Mouse (Mus musculus) liver, embryonic 13.5 days (tissue): ENCODE measurements at regions not wholly inside any gene's neighbourhood (a gene's known extent, or its start where the extent isn't known, plus 50 kb on each side); places are given as distances from the start of the nearest gene placed in this dataset.
A peak's percentile ranks its signal among the peaks of the same experiment; 100 is the strongest.

Experiments used
- ATAC-seq: fragments of 200-750 bp; cut with Nextera tagmentation; 2 replicates; pipeline ENCODE4 v1.8.0; 2017; ENCODE audit warnings: low read depth, mild to moderate bottlenecking, moderate number of reproducible peaks, moderate library complexity
- DNase-seq: peaks from one replicate; pipeline ENCODE4 v3.0.0; 2022
- H3K27ac ChIP-seq: fragments of 300-500 bp; sonication (generic); 2 replicates; pipeline ENCODE4 v1.5.1; 2015; ENCODE audit warnings: moderate library complexity, mild to moderate bottlenecking, inconsistent platforms
- H3K27me3 ChIP-seq: fragments of 300-500 bp; sonication (generic); 2 replicates; pipeline ENCODE4 v1.6.1; 2015; ENCODE audit warnings: mild to moderate bottlenecking, inconsistent platforms
- H3K36me3 ChIP-seq: fragments of 300-500 bp; sonication (generic); 2 replicates; pipeline ENCODE4 v1.6.1; 2015; ENCODE audit warnings: mild to moderate bottlenecking, inconsistent platforms
- H3K4me1 ChIP-seq: fragments of 300-500 bp; sonication (generic); replicated peaks from 2 replicates; pipeline ENCODE4 v1.6.1; 2015; ENCODE audit warnings: inconsistent platforms
- H3K4me2 ChIP-seq: fragments of 300-500 bp; sonication (generic); 2 replicates; pipeline ENCODE4 v1.6.1; 2015; ENCODE audit warnings: inconsistent platforms, mild to moderate bottlenecking, moderate library complexity
- H3K4me3 ChIP-seq: fragments of 300-500 bp; sonication (generic); replicated peaks from 2 replicates; pipeline ENCODE4 v1.5.1; 2015; ENCODE audit warnings: mild to moderate bottlenecking, inconsistent platforms
- H3K9ac ChIP-seq: fragments of 300-500 bp; sonication (generic); 2 replicates; pipeline ENCODE4 v1.6.1; 2015; ENCODE audit warnings: mild to moderate bottlenecking, inconsistent platforms
- H3K9me3 ChIP-seq: fragments of 300-500 bp; sonication (generic); replicated peaks from 2 replicates; pipeline ENCODE4 v1.6.1; 2016; ENCODE audit warnings: inconsistent platforms
- WGBS: fragments of 180-500 bp; shearing (Covaris S2); methylation state at CpG from one replicate; pipeline ENCODE4 v1.1.7; 2015; ENCODE audit not compliant: insufficient replicate concordance; 5-methylcytosine and 5-hydroxymethylcytosine counted together

GRCm38 (mm10) chr12:106282491-106283106 lies 272.6 kb downstream of the Vrk1 start:
- no peak for ATAC-seq
- Histone ChIP-seq H3K27ac (no peak overlapping the region), H3K36me3 (no peaks in the 10 kb centered on the region), H3K4me3 (no peak overlapping the region), H3K4me2 (no peak overlapping the region), H3K9ac (no peak overlapping the region), H3K4me1 (no peaks in the 10 kb centered on the region), H3K9me3 (peaks cover 7% of the 10 kb centered on the region), H3K27me3 (no peaks in the 10 kb centered on the region)
- WGBS: 49% methylated on average over 16 of the region's 16 CpGs
- DNase-seq: no peak

DNA sequence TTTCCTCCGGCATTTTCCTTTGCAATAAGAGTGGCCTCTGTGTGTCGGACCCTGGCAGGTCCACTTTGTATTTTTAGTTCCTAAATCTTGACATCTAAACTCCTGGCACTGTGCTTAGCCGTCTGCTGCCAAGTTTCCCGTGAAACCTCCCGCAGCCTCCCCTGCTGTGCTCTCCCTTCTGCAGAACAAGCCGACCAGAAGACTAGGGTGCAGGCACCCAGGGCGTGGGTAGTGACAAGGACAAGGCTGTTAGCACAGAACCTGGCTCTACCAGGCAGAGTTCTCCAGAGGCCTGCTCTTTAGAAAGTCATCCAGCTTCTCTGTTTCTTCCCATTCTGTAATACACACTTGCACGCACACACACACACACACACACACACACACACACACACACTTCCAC lies 274.8 kb downstream of the Vrk1 start:
- Histone ChIP-seq H3K36me3 (no peaks in the 10 kb centered on the region), H3K27ac (no peak overlapping the region), H3K4me3 (no peak overlapping the region), H3K4me1 (no peaks in the 10 kb centered on the region), H3K27me3 (no peaks in the 10 kb centered on the region), H3K4me2 (no peak overlapping the region), H3K9ac (no peak overlapping the region), H3K9me3 (peaks cover 7% of the 10 kb centered on the region)
- 74% methylated on average over 8 of the region's 8 CpGs for WGBS
- DNase-seq (no peak), ATAC-seq (no peak)

DNA sequence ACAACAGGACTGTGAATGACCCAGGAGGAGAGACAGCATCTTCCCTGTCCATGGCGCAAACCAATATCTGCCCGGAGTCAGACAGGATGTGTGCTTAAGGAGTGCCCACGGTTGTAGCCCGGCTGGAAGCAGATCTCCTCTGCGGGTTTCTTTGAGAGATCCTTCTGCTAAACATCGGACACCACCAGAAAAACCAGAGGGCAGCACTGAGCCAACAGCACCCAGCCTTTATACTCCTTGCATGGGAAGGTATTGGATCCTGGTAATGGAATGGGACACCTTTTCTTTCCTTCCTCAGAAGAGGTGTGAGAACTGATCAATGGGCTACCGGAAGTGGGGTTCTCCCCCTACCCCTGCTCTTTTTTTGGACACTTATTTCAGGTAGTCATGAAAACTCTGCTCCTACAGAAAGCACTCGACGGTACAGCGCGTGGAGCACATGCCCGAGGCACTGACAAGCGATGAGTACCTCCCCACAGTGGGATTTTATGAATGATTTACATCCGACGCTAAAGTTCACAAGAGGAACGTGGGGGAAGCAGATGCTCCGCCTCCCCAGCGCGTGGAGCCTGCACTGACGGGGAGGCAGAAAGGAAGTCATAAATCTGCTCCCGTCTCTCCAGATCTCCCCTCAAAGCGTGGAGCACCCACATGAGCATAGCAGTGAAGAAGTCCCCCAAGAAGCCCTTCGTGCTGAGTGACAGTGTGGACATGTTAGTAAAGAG lies 278.9 kb downstream of the Vrk1 start:
- Histone ChIP-seq H3K27ac (no peak overlapping the region), H3K36me3 (no peaks in the 10 kb centered on the region), H3K4me1 (no peaks in the 10 kb centered on the region), H3K9ac (no peak overlapping the region), H3K27me3 (no peaks in the 10 kb centered on the region), H3K4me2 (no peak overlapping the region), H3K4me3 (no peak overlapping the region), H3K9me3 (peaks cover 2% of the 10 kb centered on the region; the same call in 1 of the 2 replicates)
- WGBS: 48% methylated on average over 23 of the region's 23 CpGs
- DNase-seq (no peak), ATAC-seq (no peak)

DNA sequence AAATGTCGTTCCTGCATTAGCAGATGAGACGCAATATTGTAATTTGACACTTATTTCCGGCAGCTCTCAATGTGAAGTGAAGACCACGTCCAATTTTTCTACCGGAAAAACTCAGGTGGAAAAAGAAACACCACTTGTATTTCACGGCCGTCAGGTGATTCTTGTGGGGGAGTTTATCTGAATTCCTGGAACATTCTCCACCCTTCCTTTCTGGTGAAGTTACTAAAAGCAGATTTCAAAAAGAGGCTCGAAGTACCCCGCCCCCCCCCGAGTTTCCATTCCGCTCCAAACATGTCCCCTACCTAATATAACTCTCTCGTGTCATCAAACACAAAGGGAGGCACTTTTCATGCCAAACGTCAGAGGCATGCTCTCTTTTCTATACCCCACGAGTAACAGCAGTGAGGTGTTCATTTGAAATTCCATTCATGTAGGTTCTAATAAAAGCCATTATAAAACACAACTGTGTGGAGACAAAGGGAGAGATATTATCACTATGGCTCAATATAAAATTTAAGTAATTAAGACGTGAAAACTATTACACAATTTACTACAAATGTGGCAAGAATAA lies 281.5 kb downstream of the Vrk1 start:
- DNase-seq: no peak
- Histone ChIP-seq H3K9ac (no peak overlapping the region), H3K27ac (no peak overlapping the region), H3K36me3 (no peaks in the 10 kb centered on the region), H3K4me2 (no peak overlapping the region), H3K27me3 (no peaks in the 10 kb centered on the region), H3K4me3 (no peak overlapping the region), H3K9me3 (no peaks in the 10 kb centered on the region), H3K4me1 (no peaks in the 10 kb centered on the region)
- WGBS: 63% methylated on average over 15 of the region's 15 CpGs
- ATAC-seq: no peak

GRCm38 (mm10) chr12:106293117-106293516 lies 283.1 kb downstream of the Vrk1 start:
- Histone ChIP-seq H3K4me3 (no peak overlapping the region), H3K9me3 (no peaks in the 10 kb centered on the region), H3K27ac (no peak overlapping the region), H3K27me3 (no peaks in the 10 kb centered on the region), H3K9ac (no peak overlapping the region), H3K4me2 (no peak overlapping the region), H3K36me3 (no peaks in the 10 kb centered on the region), H3K4me1 (no peaks in the 10 kb centered on the region)
- DNase-seq (no peak), ATAC-seq (no peak)
- WGBS: 60% methylated on average over 5 of the region's 5 CpGs

GRCm38 (mm10) chr12:106295596-106295995 lies 285.6 kb downstream of the Vrk1 start:
- H3K27me3 ChIP-seq: no peaks in the 10 kb centered on the region
- no peak overlapping the region for H3K9ac ChIP-seq
- no peak overlapping the region for H3K27ac ChIP-seq
- H3K4me3 ChIP-seq: no peak overlapping the region
- H3K9me3 ChIP-seq: no peaks in the 10 kb centered on the region
- no peaks in the 10 kb centered on the region for H3K4me1 ChIP-seq
- ATAC-seq (no peak), DNase-seq (no peak)
- H3K36me3 ChIP-seq: no peaks in the 10 kb centered on the region
- H3K4me2 ChIP-seq: no peak overlapping the region
- 58% methylated on average over 7 of the region's 7 CpGs for WGBS

DNA sequence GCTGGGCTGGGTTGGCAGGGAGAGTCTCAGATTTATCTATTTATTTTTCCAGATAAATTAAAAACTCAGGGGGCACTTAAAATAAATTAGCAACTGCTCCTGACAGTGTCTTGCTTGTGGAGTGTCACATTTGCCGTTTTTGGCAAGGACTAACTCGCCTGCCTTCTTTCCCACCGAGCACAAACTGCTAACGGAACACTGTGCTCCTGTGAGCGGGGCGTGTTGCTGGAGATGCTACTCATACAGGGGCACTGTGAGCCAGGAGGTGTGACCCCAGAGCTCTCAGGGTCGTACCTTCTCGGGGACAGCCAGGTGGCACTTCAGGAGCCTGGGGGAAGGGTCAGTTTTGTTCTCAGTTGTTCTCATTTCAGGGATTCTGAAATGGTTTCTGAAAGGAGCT lies 292.6 kb downstream of the Vrk1 start:
- Histone ChIP-seq H3K4me2 (no peak overlapping the region), H3K27me3 (no peaks in the 10 kb centered on the region), H3K36me3 (no peaks in the 10 kb centered on the region), H3K4me1 (no peaks in the 10 kb centered on the region), H3K9ac (no peak overlapping the region), H3K9me3 (no peaks in the 10 kb centered on the region), H3K4me3 (no peak overlapping the region), H3K27ac (no peak overlapping the region)
- DNase-seq (no peak), ATAC-seq (no peak)
- WGBS: 58% methylated on average over 8 of the region's 8 CpGs

DNA sequence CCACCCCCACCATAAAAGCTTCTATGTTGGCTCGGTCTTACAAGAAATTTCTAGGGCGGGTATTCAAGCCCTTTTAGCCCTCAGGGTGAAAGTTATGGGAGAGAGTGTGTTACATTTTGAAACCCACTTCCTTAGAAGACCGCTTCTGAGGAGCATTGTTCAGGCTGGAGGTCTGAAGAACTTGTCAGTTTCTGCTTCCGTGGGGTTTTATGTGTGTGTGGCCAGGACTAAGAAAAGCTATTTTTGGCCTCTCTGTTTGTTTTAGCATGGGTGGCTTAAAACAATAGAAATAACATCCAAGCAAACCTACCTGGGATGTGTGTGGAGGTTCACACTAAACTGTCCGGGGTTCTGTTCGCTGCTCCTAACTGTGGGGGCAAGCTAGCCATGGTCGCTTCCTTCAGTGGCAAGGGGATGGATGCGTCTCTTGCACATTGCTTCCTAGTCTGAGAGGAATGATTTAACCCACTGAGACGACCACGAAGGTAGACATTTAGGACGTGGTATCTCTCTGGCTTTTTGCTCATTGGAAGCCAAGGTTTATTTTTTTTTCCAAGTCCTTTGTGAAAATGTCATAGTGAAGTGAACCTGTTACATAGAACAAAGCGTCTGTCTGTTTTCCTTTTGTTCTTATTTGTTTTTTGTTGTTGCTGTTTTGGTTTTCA lies 298.4 kb downstream of the Vrk1 start:
- 44% methylated on average over 12 of the region's 12 CpGs for WGBS
- Histone ChIP-seq H3K4me3 (no peak overlapping the region), H3K9ac (no peak overlapping the region), H3K27ac (no peak overlapping the region), H3K4me1 (0 out of 2 replicates have a peak, but pooled peaks cover 4% of the 10 kb centered on the region), H3K36me3 (no peaks in the 10 kb centered on the region), H3K9me3 (no peaks in the 10 kb centered on the region), H3K27me3 (no peaks in the 10 kb centered on the region), H3K4me2 (no peak overlapping the region)
- no peak for ATAC-seq
- no peak for DNase-seq

DNA sequence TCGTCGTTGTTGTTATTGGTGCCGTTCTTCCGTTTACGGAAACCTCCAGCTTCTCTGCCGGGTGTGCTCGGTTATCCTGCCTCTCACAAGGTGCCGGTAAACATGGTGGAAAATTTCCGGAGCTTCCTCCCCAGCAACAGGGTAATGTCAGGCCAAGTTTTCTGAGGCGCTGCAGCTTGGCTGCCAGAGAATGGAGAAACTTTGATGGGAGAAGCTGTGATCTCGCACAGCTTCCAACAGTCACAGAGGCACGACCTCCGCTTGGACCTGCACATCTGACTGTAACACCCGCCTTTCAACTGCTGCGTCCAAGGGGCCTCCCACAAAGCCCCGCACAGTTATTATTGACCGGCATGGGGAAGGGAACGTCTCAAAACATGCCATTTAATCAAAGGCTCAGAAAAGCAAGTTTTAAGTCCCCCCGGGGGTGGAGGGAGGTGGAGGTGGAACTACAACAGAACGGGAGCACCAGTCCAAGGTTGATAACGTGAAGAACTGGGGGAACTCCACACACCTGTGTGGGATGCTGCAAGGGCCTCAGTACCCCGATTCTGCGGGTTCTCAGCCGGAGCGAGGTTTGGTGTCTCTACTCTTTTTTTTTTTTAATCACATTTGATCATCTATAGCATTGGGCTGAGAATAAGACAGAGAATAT lies 299.1 kb downstream of the Vrk1 start:
- Histone ChIP-seq H3K4me3 (no peak overlapping the region), H3K9me3 (no peaks in the 10 kb centered on the region), H3K4me1 (0 out of 2 replicates have a peak, but pooled peaks cover 4% of the 10 kb centered on the region), H3K4me2 (no peak overlapping the region), H3K9ac (no peak overlapping the region), H3K36me3 (no peaks in the 10 kb centered on the region), H3K27me3 (no peaks in the 10 kb centered on the region), H3K27ac (no peak overlapping the region)
- WGBS: 65% methylated on average over 25 of the region's 25 CpGs
- ATAC-seq (no peak), DNase-seq (no peak)

- Histone ChIP-seq H3K4me2 (peak overlapping the region; percentile 63), H3K36me3 (no peaks in the 10 kb centered on the region), H3K4me1 (0 out of 2 replicates have a peak, but pooled peaks cover 4% of the 10 kb centered on the region), H3K9ac (no peak overlapping the region), H3K27ac (no peak overlapping the region), H3K9me3 (no peaks in the 10 kb centered on the region), H3K27me3 (no peaks in the 10 kb centered on the region), H3K4me3 (peak overlapping the region; percentile 47; the same call in 1 of the 2 replicates)
- 39% methylated on average over 6 of the region's 6 CpGs for WGBS
- ATAC-seq (no peak), DNase-seq (no peak)
These were observed 300.1 kb downstream of the Vrk1 start for GRCm38 (mm10) chr12:106310171-106310570.
